Mouse (Mus musculus): ENCODE results near the gene Bpifb9a.
"Not testable (repeated sequence)": the region's sequence is repeated elsewhere in the genome, so short reads cannot be mapped to it uniquely, and the experiment has no call there.

The Bpifb9a gene

GRCm38 (mm10) chr2:154304604-154305003 lies 47.0 kb downstream of the Bpifb9a start:
- not testable (repeated sequence) for DNase-seq (ENCODE audit: low read depth in 2 of 2, low spot score in 2 of 2)

- not testable (repeated sequence) for DNase-seq (ENCODE audit: low read depth in 2 of 2, low spot score in 2 of 2)
Observed at GRCm38 (mm10) chr2:154306927-154307326, 49.3 kb downstream of the Bpifb9a start, which contains the start of gene Bpifb9b. TSS of gene Bpifb9b (plus strand) at chr2:154307227.

GRCm38 (mm10) chr2:154313771-154314170 lies 56.1 kb downstream of the Bpifb9a start:
- DNase-seq (ENCODE audit: low read depth in 2 of 2, low spot score in 2 of 2), result not testable (repeated sequence)

Measured in CD8-positive naive resting alpha-beta T cell, adult 2 months (primary cell).